Mouse (Mus musculus) lung, postnatal 0 days (tissue): ENCODE measurements around the gene Nid2. TPM values are rescaled to one million over a fixed set of nuclear protein-coding genes. Genes with fewer than 3 reads are reported as not detected.
A peak's percentile ranks its signal among the peaks of the same experiment; 100 is the strongest.

Source experiments
- ATAC-seq: fragments of 200-750 bp; cut with Nextera tagmentation; 2 replicates; pipeline ENCODE4 v1.8.0; 2017; ENCODE audit warnings: moderate library complexity
- DNase-seq: peaks from one replicate; pipeline ENCODE4 v3.0.0-alpha.2; 2016; ENCODE audit warnings: low spot score
- H3K27ac ChIP-seq: fragments of 300-500 bp; sonication (generic); 2 replicates; pipeline ENCODE4 v1.5.1; 2014; ENCODE audit warnings: antibody characterized with exemption, mild to moderate bottlenecking, low read length, mixed read lengths
- H3K27me3 ChIP-seq: fragments of 300-500 bp; sonication (generic); replicated peaks from 2 replicates; pipeline ENCODE4 v1.6.1; 2014; ENCODE audit warnings: low read length, mixed read lengths; ENCODE audit not compliant: insufficient read depth
- H3K36me3 ChIP-seq: fragments of 300-500 bp; sonication (generic); 2 replicates; pipeline ENCODE4 v1.6.1; 2014; ENCODE audit warnings: low read length, mixed read lengths; ENCODE audit not compliant: insufficient read depth
- H3K4me1 ChIP-seq: fragments of 300-500 bp; sonication (generic); 2 replicates; pipeline ENCODE4 v1.6.1; 2014; ENCODE audit warnings: antibody characterized with exemption, low read depth, low read length, mixed read lengths; ENCODE audit not compliant: insufficient read depth
- H3K4me2 ChIP-seq: fragments of 300-500 bp; sonication (generic); replicated peaks from 2 replicates; pipeline ENCODE4 v1.6.1; 2014; ENCODE audit warnings: low read depth, mild to moderate bottlenecking, low read length, moderate library complexity, mixed read lengths
- H3K4me3 ChIP-seq: fragments of 300-500 bp; sonication (generic); 2 replicates; pipeline ENCODE4 v1.5.1; 2014; ENCODE audit warnings: low read depth, low read length
- H3K9ac ChIP-seq: fragments of 300-500 bp; sonication (generic); replicated peaks from 2 replicates; pipeline ENCODE4 v1.6.1; 2014; ENCODE audit warnings: low read depth, mild to moderate bottlenecking
- H3K9me3 ChIP-seq: fragments of 300-500 bp; sonication (generic); 2 replicates; pipeline ENCODE4 v1.6.1; 2016; ENCODE audit warnings: low read length, mixed read lengths
- CTCF ChIP-seq: IDR thresholded peaks from 2 replicates; pipeline ENCODE4 v1.5.1; 2016; ENCODE audit warnings: antibody characterized with exemption, mild to moderate bottlenecking
- EP300 ChIP-seq: IDR thresholded peaks from 2 replicates; pipeline ENCODE4 v1.6.1; 2016; ENCODE audit warnings: antibody characterized with exemption, mild to moderate bottlenecking, control low read depth
- WGBS: fragments of 180-500 bp; shearing (Covaris S2); extraction: QIAGEN DNeasy Blood & Tissue Kit; methylation state at CpG from one replicate; pipeline ENCODE4 v1.1.7; 2014; 5-methylcytosine and 5-hydroxymethylcytosine counted together
- polyA plus RNA-seq: library from polyadenylated mRNA; unstranded; fragments of >200 nt; fragmentation: Nextera tagmentation; extraction: Ambion mirVana; gene quantifications from 2 replicates; pipeline ENCODE4 v1.2.1, GENCODE M21; 2015

Gene Nid2
- polyA plus RNA-seq, 1 experiment from 2014 or later = 39.0 TPM

- H3K27ac ChIP-seq = no peak overlapping the region
- no peak overlapping the region for H3K4me3 ChIP-seq
- no peak for DNase-seq
- 73% methylated on average over 2 of the region's 2 CpGs for WGBS
- H3K4me1 ChIP-seq = 0 out of 2 replicates have a peak, but pooled peaks cover 3% of the 10 kb centered on the region
- no peaks in the 10 kb centered on the region for H3K9me3 ChIP-seq
- no peak overlapping the region for H3K9ac ChIP-seq
- no peak overlapping the region for H3K4me2 ChIP-seq
- TF ChIP-seq EP300 (no peak), CTCF (no peak)
- H3K36me3 ChIP-seq = no peaks in the 10 kb centered on the region
- H3K27me3 ChIP-seq = no peaks in the 10 kb centered on the region
- no peak for ATAC-seq
These were observed 19.0 kb upstream of the Nid2 start for GRCm38 (mm10) chr14:19732097-19732496.

GRCm38 (mm10) chr14:19733490-19734282 is 17.4 kb upstream of the Nid2 start:
- Histone ChIP-seq H3K36me3 (no peaks in the 10 kb centered on the region), H3K4me1 (0 out of 2 replicates have a peak, but pooled peaks cover 3% of the 10 kb centered on the region), H3K9ac (no peak overlapping the region), H3K9me3 (no peaks in the 10 kb centered on the region), H3K4me2 (no peak overlapping the region), H3K4me3 (no peak overlapping the region), H3K27me3 (no peaks in the 10 kb centered on the region), H3K27ac (peak overlapping the region; percentile 38)
- no peak for TF ChIP-seq CTCF
- peak; percentile 77 for TF ChIP-seq EP300
- peak; percentile 76 for ATAC-seq
- WGBS = 22% methylated on average over 4 of the region's 4 CpGs
- DNase-seq = peak; percentile 69

GRCm38 (mm10) chr14:19735303-19735702 is 15.8 kb upstream of the Nid2 start:
- Histone ChIP-seq H3K36me3 (no peaks in the 10 kb centered on the region), H3K9me3 (no peaks in the 10 kb centered on the region), H3K27ac (no peak overlapping the region), H3K9ac (no peak overlapping the region), H3K4me1 (0 out of 2 replicates have a peak, but pooled peaks cover 3% of the 10 kb centered on the region), H3K27me3 (no peaks in the 10 kb centered on the region), H3K4me3 (no peak overlapping the region), H3K4me2 (no peak overlapping the region)
- no peak for DNase-seq
- 35% methylated on average over 6 of the region's 6 CpGs for WGBS
- ATAC-seq = no peak
- TF ChIP-seq CTCF (no peak), EP300 (no peak)

GRCm38 (mm10) chr14:19737568-19737967 is 13.5 kb upstream of the Nid2 start:
- H3K9ac ChIP-seq = no peak overlapping the region
- H3K9me3 ChIP-seq = no peaks in the 10 kb centered on the region
- H3K4me3 ChIP-seq = no peak overlapping the region
- no peaks in the 10 kb centered on the region for H3K36me3 ChIP-seq
- DNase-seq (no peak), ATAC-seq (no peak)
- 0 out of 2 replicates have a peak, but pooled peaks cover 3% of the 10 kb centered on the region for H3K4me1 ChIP-seq
- H3K27me3 ChIP-seq = no peaks in the 10 kb centered on the region
- no peak overlapping the region for H3K4me2 ChIP-seq
- H3K27ac ChIP-seq = peak overlapping the region; percentile 47
- TF ChIP-seq EP300 (no peak), CTCF (no peak)

GRCm38 (mm10) chr14:19738094-19738843 is 12.8 kb upstream of the Nid2 start:
- Histone ChIP-seq H3K36me3 (no peaks in the 10 kb centered on the region), H3K9ac (no peak overlapping the region), H3K4me2 (no peak overlapping the region), H3K9me3 (no peaks in the 10 kb centered on the region), H3K27me3 (no peaks in the 10 kb centered on the region), H3K4me3 (no peak overlapping the region), H3K4me1 (0 out of 2 replicates have a peak, but pooled peaks cover 3% of the 10 kb centered on the region), H3K27ac (peak overlapping the region; percentile 47)
- peak; percentile 90 for DNase-seq
- ATAC-seq = peak; percentile 82
- WGBS = 29% methylated on average over 5 of the region's 5 CpGs
- no peak for TF ChIP-seq CTCF
- TF ChIP-seq EP300 = peak; percentile 45

- Histone ChIP-seq H3K36me3 (no peaks in the 10 kb centered on the region), H3K4me1 (no peaks in the 10 kb centered on the region), H3K4me2 (no peak overlapping the region), H3K9me3 (no peaks in the 10 kb centered on the region), H3K27me3 (no peaks in the 10 kb centered on the region), H3K4me3 (no peak overlapping the region), H3K27ac (no peak overlapping the region), H3K9ac (no peak overlapping the region)
- WGBS = 71% methylated on average over 9 of the region's 9 CpGs
- DNase-seq (no peak), ATAC-seq (no peak)
- TF ChIP-seq EP300 = no peak
- no peak for TF ChIP-seq CTCF
These were observed 11.5 kb upstream of the Nid2 start for GRCm38 (mm10) chr14:19739416-19740146.
